Mouse (Mus musculus) ES-Bruce4 (cell line): Measurements from ENCODE around the gene Clip4.

Source experiments
- CTCF ChIP-seq: IDR thresholded peaks from one replicate; pipeline ENCODE4 v1.8.1; 2011; ENCODE audit warnings: low read depth, low read length
- POLR2A ChIP-seq: IDR thresholded peaks from one replicate; pipeline ENCODE4 v1.8.1; 2011; ENCODE audit warnings: low read length; ENCODE audit not compliant: insufficient read depth

DNA sequence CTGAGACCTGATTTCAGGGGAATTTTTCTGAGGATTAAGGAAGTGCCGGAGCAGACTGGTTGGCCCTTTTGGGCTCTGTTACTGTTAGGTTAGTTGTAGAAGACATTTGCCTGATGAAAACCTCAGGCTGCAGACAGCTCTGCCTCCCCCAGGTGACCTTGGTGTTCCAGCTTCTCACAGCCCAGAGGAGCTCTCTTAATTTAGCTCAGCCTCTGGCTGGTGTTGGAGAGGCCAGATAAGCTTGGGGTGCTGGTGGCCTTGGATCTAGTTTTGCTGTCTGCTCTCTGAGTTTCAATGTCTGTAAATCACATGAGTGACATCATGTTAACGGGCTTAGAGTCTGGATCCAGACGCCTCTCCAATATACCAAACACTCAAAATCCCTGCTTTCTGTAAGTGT, 47.3 kb upstream of the Clip4 start:
- no peak for TF ChIP-seq CTCF
- no peak for TF ChIP-seq POLR2A
